Mouse (Mus musculus) forebrain, embryonic 11.5 days (tissue): Measurements from ENCODE around the gene Atf3. TPM values are rescaled to one million over a fixed set of nuclear protein-coding genes. Genes with fewer than 3 reads are reported as not detected.
A peak's percentile ranks its signal among the peaks of the same experiment; 100 is the strongest.

Source experiments
- ATAC-seq: fragments of 200-750 bp; cut with Nextera tagmentation; replicated peaks from 2 replicates; pipeline ENCODE4 v1.8.0; 2017; ENCODE audit warnings: moderate TSS enrichment; ENCODE audit not compliant: low FRiP score
- DNase-seq: peaks from one replicate; pipeline ENCODE4 v3.0.0-alpha.2; 2017; ENCODE audit warnings: low spot score
- H3K27ac ChIP-seq: fragments of 300-500 bp; sonication (generic); 2 replicates; pipeline ENCODE4 v1.5.1; 2014; ENCODE audit warnings: low read depth, low read length
- H3K27me3 ChIP-seq: fragments of 300-500 bp; sonication (generic); 2 replicates; pipeline ENCODE4 v1.6.1; 2014; ENCODE audit warnings: mild to moderate bottlenecking, low read length, mixed read lengths; ENCODE audit not compliant: control insufficient read depth, insufficient read depth
- H3K36me3 ChIP-seq: fragments of 300-500 bp; sonication (generic); 2 replicates; pipeline ENCODE4 v1.6.1; 2014; ENCODE audit warnings: mild to moderate bottlenecking, low read length, moderate library complexity, mixed read lengths; ENCODE audit not compliant: control insufficient read depth, insufficient read depth
- H3K4me1 ChIP-seq: fragments of 300-500 bp; sonication (generic); replicated peaks from 2 replicates; pipeline ENCODE4 v1.6.1; 2014; ENCODE audit warnings: low read length, mixed read lengths; ENCODE audit not compliant: control insufficient read depth, insufficient read depth
- H3K4me2 ChIP-seq: fragments of 300-500 bp; sonication (generic); 2 replicates; pipeline ENCODE4 v1.6.1; 2014; ENCODE audit warnings: low read depth, mild to moderate bottlenecking, low read length, moderate library complexity, mixed read lengths; ENCODE audit not compliant: severe bottlenecking
- H3K4me3 ChIP-seq: fragments of 300-500 bp; sonication (generic); 2 replicates; pipeline ENCODE4 v1.5.1; 2014; ENCODE audit warnings: low read depth, low read length
- H3K9ac ChIP-seq: fragments of 300-500 bp; sonication (generic); 2 replicates; pipeline ENCODE4 v1.6.1; 2014; ENCODE audit warnings: low read length
- H3K9me3 ChIP-seq: fragments of 300-500 bp; sonication (generic); 2 replicates; pipeline ENCODE4 v1.6.1; 2016; ENCODE audit warnings: low read length, mixed read lengths; ENCODE audit not compliant: control insufficient read depth
- WGBS: fragments of 180-500 bp; shearing (Covaris S2); extraction: QIAGEN DNeasy Blood & Tissue Kit; methylation state at CpG from one replicate; pipeline ENCODE4 v1.1.7; 2014; 5-methylcytosine and 5-hydroxymethylcytosine counted together
- polyA plus RNA-seq: library from polyadenylated mRNA; unstranded; fragments of >200 nt; fragmentation: Nextera tagmentation; extraction: Ambion mirVana; gene quantifications from 2 replicates; pipeline ENCODE4 v1.2.1, GENCODE M21; 2014

Atf3 gene
- polyA plus RNA-seq, 1 experiment from 2014 or later, result 2.4 TPM

DNA sequence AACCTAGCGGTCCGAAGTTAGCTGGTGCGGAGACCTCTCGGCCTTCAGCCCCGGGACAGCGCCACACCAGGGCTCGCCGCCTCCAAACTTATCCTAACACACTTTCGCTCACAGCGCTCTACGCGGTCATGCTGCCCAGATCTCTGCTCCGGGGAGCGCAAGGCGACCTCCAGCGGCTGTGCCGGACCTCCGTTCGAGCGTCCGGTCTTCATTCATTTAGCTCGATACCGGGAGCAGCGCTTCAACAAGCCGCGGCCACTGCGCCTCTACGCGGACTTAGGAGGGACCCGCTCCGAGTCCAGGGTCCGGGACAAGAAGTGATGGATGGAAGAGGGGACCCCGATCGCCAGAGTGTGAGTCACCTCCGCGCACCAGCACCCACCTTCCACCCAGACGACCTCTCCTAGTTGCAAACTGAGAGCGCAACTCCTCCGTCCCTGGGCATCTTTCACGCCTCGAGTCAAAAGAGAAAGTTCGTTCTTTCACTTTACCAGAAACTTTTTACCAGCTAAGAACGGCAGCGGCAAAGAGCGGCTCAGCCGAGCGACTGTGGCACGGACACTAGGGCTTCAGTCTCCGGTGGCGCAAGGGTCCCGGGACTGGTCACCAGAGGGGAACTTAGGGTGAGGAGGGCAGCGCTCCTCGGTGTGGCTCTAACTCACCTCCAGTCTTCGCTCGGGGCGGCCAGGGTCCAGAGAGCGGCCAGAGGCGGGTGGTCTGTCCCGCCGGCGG is 35.2 kb downstream of the Atf3 start:
- no peaks in the 10 kb centered on the region for H3K36me3 ChIP-seq
- WGBS, result under 1% methylated on average over 61 of the region's 61 CpGs
- H3K9ac ChIP-seq, result peak overlapping the region; percentile 51
- peak overlapping the region; percentile 46 for H3K4me3 ChIP-seq
- 0 out of 2 replicates have a peak, but pooled peaks have one; percentile 9 for ATAC-seq
- H3K27me3 ChIP-seq, result peaks cover 52% of the 10 kb centered on the region
- DNase-seq, result peak; percentile 77
- peak overlapping the region; percentile 99 for H3K4me2 ChIP-seq
- no peaks in the 10 kb centered on the region for H3K9me3 ChIP-seq
- peaks cover 16% of the 10 kb centered on the region for H3K4me1 ChIP-seq
- no peak overlapping the region for H3K27ac ChIP-seq

DNA sequence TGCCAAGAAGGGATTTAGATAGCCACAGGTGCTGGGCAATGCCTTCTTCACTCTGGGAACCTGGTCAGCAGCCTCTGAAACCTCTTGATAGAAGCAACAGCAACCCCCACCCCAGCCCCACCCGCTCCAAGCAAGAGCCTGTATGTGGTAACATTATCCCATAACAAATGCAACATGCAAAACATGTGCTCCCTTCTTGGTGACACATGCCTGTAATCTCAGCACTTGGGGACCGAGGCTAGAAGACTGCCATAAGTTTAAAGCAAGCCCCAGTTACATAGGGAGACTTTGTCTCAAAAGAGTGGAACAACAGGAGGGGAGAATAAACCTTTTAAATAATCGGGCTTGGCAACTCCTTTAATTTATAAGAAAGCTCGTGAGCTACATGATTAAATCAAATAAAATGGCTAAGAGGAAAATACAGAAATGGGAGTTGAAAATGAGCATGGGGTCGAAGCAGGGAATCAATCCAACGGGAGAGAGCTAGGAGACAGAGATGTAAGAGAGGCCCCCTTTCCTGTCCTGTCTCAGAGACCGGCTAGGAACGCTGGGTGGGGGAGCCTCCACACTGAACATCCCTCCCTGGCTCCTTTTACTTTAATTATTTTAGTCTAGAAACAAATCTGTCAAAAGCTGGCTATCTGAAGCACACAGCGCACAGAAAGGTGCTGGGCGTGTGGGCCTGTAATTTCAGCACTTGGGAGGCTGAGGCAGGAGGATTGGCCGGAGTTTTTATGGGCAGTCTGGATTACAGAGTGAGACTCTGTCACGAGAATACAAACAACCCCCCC is 36.2 kb downstream of the Atf3 start:
- WGBS, result 54% methylated on average over 12 of the region's 12 CpGs
- no peaks in the 10 kb centered on the region for H3K9me3 ChIP-seq

DNA sequence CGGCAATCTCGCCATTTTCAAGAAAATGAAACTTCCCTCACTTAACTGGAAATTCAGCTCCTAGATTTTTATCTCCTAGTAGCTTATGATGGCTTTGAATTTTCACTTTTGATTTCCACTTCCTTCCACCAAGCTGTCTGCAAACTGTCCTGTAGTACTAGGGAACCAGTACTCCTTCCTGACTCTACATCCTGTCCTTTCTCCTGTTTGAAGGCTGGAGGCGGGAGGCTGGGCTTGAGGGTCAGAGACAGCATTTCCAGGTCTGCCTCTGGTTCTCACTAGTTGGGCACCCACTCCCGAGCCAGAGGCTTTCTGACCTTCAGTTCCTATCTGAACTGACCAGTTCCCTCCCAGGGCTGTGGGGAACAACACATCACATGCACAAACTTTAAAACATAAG is 37.4 kb downstream of the Atf3 start:
- H3K9ac ChIP-seq, result no peak overlapping the region
- peaks cover 14% of the 10 kb centered on the region for H3K4me1 ChIP-seq
- peaks cover 35% of the 10 kb centered on the region for H3K27me3 ChIP-seq
- ATAC-seq (no peak), DNase-seq (no peak)
- no peaks in the 10 kb centered on the region for H3K36me3 ChIP-seq
- no peak overlapping the region for H3K4me2 ChIP-seq
- 76% methylated on average over 4 of the region's 4 CpGs for WGBS
- H3K27ac ChIP-seq, result no peak overlapping the region
- H3K4me3 ChIP-seq, result no peak overlapping the region
- no peaks in the 10 kb centered on the region for H3K9me3 ChIP-seq

More for the DNA sequence above, 36.2 kb downstream of the Atf3 start:
- no peak overlapping the region for H3K27ac ChIP-seq
- H3K36me3 ChIP-seq, result no peaks in the 10 kb centered on the region
- H3K27me3 ChIP-seq, result peaks cover 45% of the 10 kb centered on the region
- peak overlapping the region; percentile 99 for H3K4me2 ChIP-seq
- peak overlapping the region; percentile 46 for H3K4me3 ChIP-seq
- H3K4me1 ChIP-seq, result peaks cover 16% of the 10 kb centered on the region
- H3K9ac ChIP-seq, result no peak overlapping the region
- DNase-seq, result no peak
- ATAC-seq, result no peak

DNA sequence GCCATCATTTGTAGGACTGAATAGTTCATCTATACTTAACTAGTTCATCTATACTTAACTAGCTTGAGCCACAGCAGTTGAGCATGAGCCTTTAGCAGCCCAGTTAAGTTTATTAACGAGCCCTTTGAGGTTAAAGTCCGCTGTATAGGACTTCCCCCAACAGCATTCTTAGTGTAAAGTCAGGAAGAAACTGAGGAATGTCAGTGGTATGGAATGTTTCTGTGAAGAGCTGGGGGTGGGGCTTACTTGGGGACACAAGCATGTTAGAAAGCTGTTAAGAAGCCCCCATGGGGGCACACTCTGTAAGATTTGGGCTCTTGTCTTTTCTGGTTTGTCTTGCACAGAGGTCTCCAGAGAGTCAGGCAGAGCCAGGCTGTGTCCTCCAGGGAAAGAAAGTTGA is 38.0 kb downstream of the Atf3 start:
- no peak overlapping the region for H3K9ac ChIP-seq
- H3K4me2 ChIP-seq, result no peak overlapping the region
- no peak overlapping the region for H3K27ac ChIP-seq
- peaks cover 9% of the 10 kb centered on the region for H3K4me1 ChIP-seq
- H3K4me3 ChIP-seq, result no peak overlapping the region
- H3K9me3 ChIP-seq, result no peaks in the 10 kb centered on the region
- DNase-seq (no peak), ATAC-seq (no peak)
- H3K27me3 ChIP-seq, result peaks cover 29% of the 10 kb centered on the region
- no peaks in the 10 kb centered on the region for H3K36me3 ChIP-seq
- WGBS, result 37% methylated on average over 2 of the region's 2 CpGs

DNA sequence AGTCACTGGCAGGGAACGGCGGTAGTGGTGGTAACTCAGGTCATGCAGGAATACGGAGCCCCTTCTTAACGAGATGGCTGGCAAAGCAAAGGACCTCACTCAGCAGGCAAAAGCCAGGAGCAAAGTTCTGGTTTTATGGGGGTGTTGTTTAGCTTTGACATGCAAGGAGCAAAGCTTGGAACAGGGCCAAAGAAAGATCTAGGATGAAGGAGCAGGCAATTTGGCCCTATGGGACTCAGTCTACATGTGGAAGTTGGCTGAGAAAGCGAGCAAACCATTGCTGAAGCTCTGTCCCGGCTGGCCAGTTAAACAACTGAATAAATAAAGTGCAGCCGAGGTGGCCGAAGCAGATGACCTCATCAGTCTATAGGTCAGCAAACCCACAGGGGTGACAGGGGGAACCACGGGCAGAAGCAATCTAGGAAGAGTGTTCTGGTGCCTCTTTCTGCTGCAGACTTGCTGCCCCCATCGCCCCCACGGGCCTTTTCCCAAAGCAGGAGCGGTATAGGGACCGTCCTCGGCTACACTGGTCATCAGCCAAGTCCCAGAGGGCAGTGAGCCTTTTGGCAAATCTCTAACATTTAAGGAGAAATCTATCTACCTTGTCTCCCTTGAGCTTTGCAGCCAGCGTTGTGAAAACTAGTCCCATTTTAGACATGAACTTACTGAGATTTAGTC is 39.2 kb downstream of the Atf3 start:
- 47% methylated on average over 15 of the region's 15 CpGs for WGBS
- Histone ChIP-seq H3K27ac (no peak overlapping the region), H3K4me1 (peaks cover 2% of the 10 kb centered on the region; the same call in 1 of the 2 replicates), H3K4me3 (no peak overlapping the region), H3K27me3 (peaks cover 20% of the 10 kb centered on the region), H3K36me3 (no peaks in the 10 kb centered on the region), H3K9ac (no peak overlapping the region), H3K4me2 (no peak overlapping the region), H3K9me3 (no peaks in the 10 kb centered on the region)
- DNase-seq (no peak), ATAC-seq (no peak)

DNA sequence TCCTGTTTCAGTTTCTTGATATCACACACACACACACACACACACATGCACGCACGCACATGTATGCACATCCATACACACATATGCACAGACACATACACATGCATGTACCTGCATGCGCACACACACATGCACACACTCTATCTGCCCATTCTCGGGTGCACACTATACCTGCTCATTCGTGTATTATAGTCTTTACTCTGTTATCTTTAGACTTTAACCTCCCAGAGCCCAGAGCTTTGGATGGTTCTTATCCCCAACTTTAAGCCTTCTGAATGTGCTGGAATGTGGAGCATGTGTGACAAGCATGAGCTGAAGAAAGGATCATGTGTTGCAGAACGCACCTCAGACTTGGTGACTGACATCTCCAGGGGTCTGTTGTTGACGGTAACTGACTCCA is 41.0 kb downstream of the Atf3 start:
- DNase-seq (no peak), ATAC-seq (no peak)
- Histone ChIP-seq H3K4me1 (peaks cover 2% of the 10 kb centered on the region; the same call in 1 of the 2 replicates), H3K4me2 (no peak overlapping the region), H3K9ac (no peak overlapping the region), H3K9me3 (no peaks in the 10 kb centered on the region), H3K27ac (no peak overlapping the region), H3K4me3 (no peak overlapping the region), H3K36me3 (no peaks in the 10 kb centered on the region), H3K27me3 (peaks cover 13% of the 10 kb centered on the region)
- WGBS, result 77% methylated on average over 7 of the region's 7 CpGs

DNA sequence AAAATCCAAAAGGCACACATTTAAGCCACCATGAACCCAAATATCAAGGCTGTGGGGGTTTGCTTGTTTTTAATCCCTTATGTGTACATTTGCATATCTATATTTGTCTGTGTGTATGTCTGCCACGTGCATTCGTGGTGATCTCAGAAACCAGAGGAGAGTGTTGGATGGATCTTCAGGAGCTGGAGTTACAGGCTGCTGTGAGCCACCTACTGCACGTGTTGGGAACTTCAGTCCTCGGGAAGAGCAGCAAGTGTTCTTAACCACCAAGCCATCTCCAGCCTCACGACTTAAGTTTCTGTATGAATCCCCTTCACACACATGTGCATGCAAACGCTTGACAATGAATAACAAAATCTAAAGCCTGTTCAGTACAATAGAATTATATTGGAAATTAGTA is 45.4 kb downstream of the Atf3 start:
- no peak overlapping the region for H3K4me2 ChIP-seq
- H3K9ac ChIP-seq, result no peak overlapping the region
- no peaks in the 10 kb centered on the region for H3K27me3 ChIP-seq
- H3K9me3 ChIP-seq, result no peaks in the 10 kb centered on the region
- WGBS, result 26% methylated on average over 6 of the region's 6 CpGs
- no peaks in the 10 kb centered on the region for H3K4me1 ChIP-seq
- H3K27ac ChIP-seq, result no peak overlapping the region
- ATAC-seq, result no peak
- DNase-seq, result peak; percentile 56
- H3K36me3 ChIP-seq, result no peaks in the 10 kb centered on the region
- no peak overlapping the region for H3K4me3 ChIP-seq

DNA sequence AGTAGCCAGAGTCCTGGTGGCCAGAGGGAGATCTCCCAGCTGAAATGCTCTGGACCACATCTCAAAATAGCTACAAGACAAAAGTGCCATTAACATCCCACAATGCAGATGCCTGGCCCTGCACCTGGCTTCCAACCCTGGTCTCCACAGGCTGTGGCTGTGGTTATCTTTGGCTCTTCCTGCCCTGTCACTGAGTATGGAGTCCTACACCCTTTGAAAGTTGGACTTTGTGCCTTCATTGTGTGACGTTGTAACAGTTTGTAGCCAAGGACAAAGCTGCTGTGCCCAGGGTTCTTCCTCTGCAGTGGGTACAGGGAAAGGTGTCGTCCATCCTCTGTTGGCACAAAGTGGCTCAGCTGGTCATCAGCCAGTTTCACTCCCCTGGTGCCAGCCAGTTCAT is 47.4 kb downstream of the Atf3 start:
- Histone ChIP-seq H3K36me3 (no peaks in the 10 kb centered on the region), H3K27ac (no peak overlapping the region), H3K9ac (no peak overlapping the region), H3K27me3 (no peaks in the 10 kb centered on the region), H3K9me3 (no peaks in the 10 kb centered on the region), H3K4me3 (no peak overlapping the region), H3K4me2 (no peak overlapping the region), H3K4me1 (no peaks in the 10 kb centered on the region)
- ATAC-seq, result no peak
- no peak for DNase-seq
- WGBS, result 85% methylated on average over 2 of the region's 2 CpGs
